Mouse (Mus musculus): ENCODE measurements around the gene Fig4. TPM values are rescaled to one million over a fixed set of nuclear protein-coding genes. Genes with fewer than 3 reads are reported as not detected.

Gene Fig4
- polyA plus RNA-seq, 1 experiment from 2014 or later: 19.6 TPM

GRCm38 (mm10) chr10:41233140-41233539 lies 69.9 kb downstream of the Fig4 start:
- H3K4me1 ChIP-seq (replicated peaks): no peaks in the 10 kb centered on the region
- no peak overlapping the region for H3K27ac ChIP-seq
- no peaks in the 10 kb centered on the region for H3K9me3 ChIP-seq
- H3K27me3 ChIP-seq (ENCODE audit: insufficient read depth, poor library complexity, severe bottlenecking): no peaks in the 10 kb centered on the region
- DNase-seq (ENCODE audit: low spot score): no peak
- 90% methylated on average over 6 of the region's 6 CpGs for WGBS
- H3K36me3 ChIP-seq: no peaks in the 10 kb centered on the region
- H3K4me3 ChIP-seq: no peak overlapping the region

DNA sequence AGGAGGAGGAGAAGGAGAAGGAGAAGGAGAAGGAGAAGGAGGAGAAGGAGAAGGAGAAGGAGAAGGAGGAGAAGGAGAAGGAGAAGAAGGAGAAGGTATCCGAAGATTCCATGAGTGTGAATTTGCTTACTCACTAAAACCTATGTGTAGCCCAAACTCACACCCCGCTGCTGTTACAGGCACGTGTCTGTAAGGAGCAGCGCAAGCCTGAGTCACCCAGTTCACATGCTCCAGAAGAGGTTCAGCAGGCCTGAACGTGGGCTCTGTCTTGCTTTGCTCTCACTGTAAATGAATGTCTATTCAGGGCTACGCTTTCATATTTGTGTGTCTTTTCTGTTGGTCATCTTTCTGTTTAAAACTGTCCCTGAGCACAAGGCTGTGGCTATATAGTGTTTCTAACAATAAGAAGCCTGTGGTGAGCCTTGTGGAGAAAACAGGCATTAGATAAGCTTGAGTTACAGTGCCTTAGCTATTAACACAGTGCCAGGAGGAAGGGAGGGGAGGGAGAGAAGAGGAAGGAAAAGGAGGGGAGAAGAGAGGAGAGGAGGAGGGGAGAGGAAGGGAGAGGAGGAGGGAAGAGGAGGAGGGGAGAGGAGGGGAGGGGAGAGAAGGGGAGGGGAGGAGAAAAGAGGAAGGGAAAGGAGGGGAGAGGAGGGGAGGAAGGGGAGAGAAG lies 71.8 kb downstream of the Fig4 start:
- H3K9me3 ChIP-seq: no peaks in the 10 kb centered on the region
- DNase-seq (ENCODE audit: low spot score): no peak
- no peaks in the 10 kb centered on the region for H3K27me3 ChIP-seq (ENCODE audit: insufficient read depth, poor library complexity, severe bottlenecking)
- no peaks in the 10 kb centered on the region for H3K36me3 ChIP-seq
- H3K4me1 ChIP-seq (replicated peaks): no peaks in the 10 kb centered on the region
- no peak overlapping the region for H3K27ac ChIP-seq
- H3K4me3 ChIP-seq: no peak overlapping the region
- 84% methylated on average over 6 of the region's 6 CpGs for WGBS

DNA sequence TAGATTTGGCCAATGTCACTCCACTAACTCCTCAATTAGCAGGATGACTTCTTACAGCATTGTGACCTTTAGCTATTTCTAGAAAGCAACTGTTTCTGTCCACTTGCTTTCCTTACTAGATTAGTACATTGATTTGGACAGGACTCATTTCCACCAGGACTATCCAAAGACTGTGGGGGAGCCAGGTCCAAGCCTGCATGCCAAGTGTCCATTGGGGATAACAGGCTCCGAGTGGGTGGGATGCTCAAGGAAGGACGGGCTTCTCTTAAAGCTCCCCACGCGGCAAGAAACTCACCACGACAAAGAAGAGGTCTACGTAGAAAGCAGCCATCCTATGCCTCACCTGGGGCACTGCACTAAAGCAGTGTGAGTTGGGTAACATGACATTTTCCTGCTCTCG lies 75.4 kb downstream of the Fig4 start:
- Histone ChIP-seq H3K27ac (no peak overlapping the region), H3K4me1 (replicated peaks) (no peaks in the 10 kb centered on the region), H3K9me3 (no peaks in the 10 kb centered on the region), H3K4me3 (no peak overlapping the region), H3K27me3 (ENCODE audit: insufficient read depth, poor library complexity, severe bottlenecking) (no peaks in the 10 kb centered on the region), H3K36me3 (0 out of 2 replicates have a peak, but pooled peaks cover 8% of the 10 kb centered on the region)
- 87% methylated on average over 7 of the region's 7 CpGs for WGBS
- DNase-seq (ENCODE audit: low spot score): no peak

- H3K9me3 ChIP-seq: no peaks in the 10 kb centered on the region
- no peaks in the 10 kb centered on the region for H3K4me1 ChIP-seq (replicated peaks)
- WGBS: 86% methylated on average over 4 of the region's 4 CpGs
- no peak overlapping the region for H3K27ac ChIP-seq
- 0 out of 2 replicates have a peak, but pooled peaks cover 9% of the 10 kb centered on the region for H3K36me3 ChIP-seq
- no peak for DNase-seq (ENCODE audit: low spot score)
- H3K4me3 ChIP-seq: no peak overlapping the region
- no peaks in the 10 kb centered on the region for H3K27me3 ChIP-seq (ENCODE audit: insufficient read depth, poor library complexity, severe bottlenecking)
Observed at GRCm38 (mm10) chr10:41223499-41223898, 79.6 kb downstream of the Fig4 start.

DNA sequence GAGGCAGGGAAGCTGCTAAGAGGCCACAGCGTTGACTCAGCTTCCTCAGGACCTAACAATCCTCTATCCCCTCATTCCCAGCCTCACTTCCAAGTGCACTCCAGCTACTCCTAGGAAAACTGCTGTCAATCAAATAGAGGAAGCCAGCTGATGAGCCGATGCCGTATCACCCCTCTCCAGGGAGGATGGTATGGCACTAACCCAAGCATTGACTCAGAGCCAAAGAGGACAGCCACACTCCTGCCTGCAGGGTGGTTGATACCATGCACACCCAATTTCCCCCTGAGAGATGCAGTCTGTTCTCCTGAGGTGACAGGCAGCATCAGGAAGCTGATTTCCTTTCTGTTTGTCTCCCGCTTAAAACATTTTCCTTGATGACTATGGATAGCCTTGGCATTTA lies 81.9 kb downstream of the Fig4 start:
- Histone ChIP-seq H3K4me3 (no peak overlapping the region), H3K36me3 (0 out of 2 replicates have a peak, but pooled peaks cover 9% of the 10 kb centered on the region), H3K27ac (no peak overlapping the region), H3K9me3 (no peaks in the 10 kb centered on the region), H3K4me1 (replicated peaks) (no peaks in the 10 kb centered on the region), H3K27me3 (ENCODE audit: insufficient read depth, poor library complexity, severe bottlenecking) (no peaks in the 10 kb centered on the region)
- DNase-seq (ENCODE audit: low spot score): no peak
- WGBS: 91% methylated on average over 4 of the region's 4 CpGs

DNA sequence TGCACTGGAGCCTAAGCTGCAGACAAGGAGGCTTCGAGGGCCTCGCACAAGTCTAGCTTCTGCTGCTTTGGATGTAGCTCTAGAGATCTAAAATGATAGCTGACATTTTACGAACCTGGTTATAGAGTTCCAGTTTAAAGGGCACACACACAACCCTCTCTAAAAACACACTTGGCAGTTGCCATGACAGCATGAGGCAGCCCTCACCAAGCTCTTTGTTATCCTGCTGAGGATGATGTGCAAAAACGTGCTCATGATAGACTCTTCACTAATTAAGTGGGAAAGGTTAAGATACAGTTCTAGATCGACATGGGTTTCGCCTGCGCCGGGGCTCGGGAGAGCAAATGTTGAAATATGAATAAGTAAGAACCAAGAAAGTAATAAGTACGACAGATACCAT lies 84.2 kb downstream of the Fig4 start:
- H3K27me3 ChIP-seq (ENCODE audit: insufficient read depth, poor library complexity, severe bottlenecking): no peaks in the 10 kb centered on the region
- DNase-seq (ENCODE audit: low spot score): no peak
- H3K9me3 ChIP-seq: no peaks in the 10 kb centered on the region
- no peak overlapping the region for H3K4me3 ChIP-seq
- no peak overlapping the region for H3K27ac ChIP-seq
- 0 out of 2 replicates have a peak, but pooled peaks cover 9% of the 10 kb centered on the region for H3K36me3 ChIP-seq
- no peaks in the 10 kb centered on the region for H3K4me1 ChIP-seq (replicated peaks)
- 85% methylated on average over 10 of the region's 10 CpGs for WGBS

- Histone ChIP-seq H3K27me3 (ENCODE audit: insufficient read depth, poor library complexity, severe bottlenecking) (no peaks in the 10 kb centered on the region), H3K36me3 (no peaks in the 10 kb centered on the region), H3K27ac (no peak overlapping the region), H3K4me1 (replicated peaks) (peaks cover 11% of the 10 kb centered on the region; the same call in 1 of the 2 replicates), H3K4me3 (no peak overlapping the region), H3K9me3 (no peaks in the 10 kb centered on the region)
- no peak for DNase-seq (ENCODE audit: low spot score)
- 89% methylated on average over 3 of the region's 3 CpGs for WGBS
Observed at GRCm38 (mm10) chr10:41214083-41214482, 89.0 kb downstream of the Fig4 start.

GRCm38 (mm10) chr10:41209538-41209937 lies 93.5 kb downstream of the Fig4 start:
- no peaks in the 10 kb centered on the region for H3K9me3 ChIP-seq
- H3K4me1 ChIP-seq (replicated peaks): peaks cover 11% of the 10 kb centered on the region; the same call in 1 of the 2 replicates
- H3K27me3 ChIP-seq (ENCODE audit: insufficient read depth, poor library complexity, severe bottlenecking): no peaks in the 10 kb centered on the region
- WGBS: 82% methylated on average over 4 of the region's 4 CpGs
- no peak overlapping the region; the same call in 1 of the 2 replicates for H3K27ac ChIP-seq
- no peak for DNase-seq (ENCODE audit: low spot score)
- H3K4me3 ChIP-seq: no peak overlapping the region
- H3K36me3 ChIP-seq: no peaks in the 10 kb centered on the region

- WGBS: 88% methylated on average over 6 of the region's 6 CpGs
- no peak for DNase-seq (ENCODE audit: low spot score)
- Histone ChIP-seq H3K27ac (no peak overlapping the region), H3K36me3 (no peaks in the 10 kb centered on the region), H3K4me3 (no peak overlapping the region), H3K27me3 (ENCODE audit: insufficient read depth, poor library complexity, severe bottlenecking) (no peaks in the 10 kb centered on the region), H3K4me1 (replicated peaks) (peaks cover 15% of the 10 kb centered on the region; the same call in 1 of the 2 replicates), H3K9me3 (no peaks in the 10 kb centered on the region)
Observed at GRCm38 (mm10) chr10:41208860-41209377, 94.1 kb downstream of the Fig4 start.

- H3K4me1 ChIP-seq (replicated peaks): 0 out of 2 replicates have a peak, but pooled peaks cover 9% of the 10 kb centered on the region
- H3K36me3 ChIP-seq: no peaks in the 10 kb centered on the region
- H3K27ac ChIP-seq: no peak overlapping the region
- no peaks in the 10 kb centered on the region for H3K27me3 ChIP-seq (ENCODE audit: insufficient read depth, poor library complexity, severe bottlenecking)
- no peak overlapping the region for H3K4me3 ChIP-seq
- no peaks in the 10 kb centered on the region for H3K9me3 ChIP-seq
- WGBS: 80% methylated on average over 2 of the region's 2 CpGs
- DNase-seq (ENCODE audit: low spot score): no peak
Observed at GRCm38 (mm10) chr10:41205647-41206046, 97.4 kb downstream of the Fig4 start.

DNA sequence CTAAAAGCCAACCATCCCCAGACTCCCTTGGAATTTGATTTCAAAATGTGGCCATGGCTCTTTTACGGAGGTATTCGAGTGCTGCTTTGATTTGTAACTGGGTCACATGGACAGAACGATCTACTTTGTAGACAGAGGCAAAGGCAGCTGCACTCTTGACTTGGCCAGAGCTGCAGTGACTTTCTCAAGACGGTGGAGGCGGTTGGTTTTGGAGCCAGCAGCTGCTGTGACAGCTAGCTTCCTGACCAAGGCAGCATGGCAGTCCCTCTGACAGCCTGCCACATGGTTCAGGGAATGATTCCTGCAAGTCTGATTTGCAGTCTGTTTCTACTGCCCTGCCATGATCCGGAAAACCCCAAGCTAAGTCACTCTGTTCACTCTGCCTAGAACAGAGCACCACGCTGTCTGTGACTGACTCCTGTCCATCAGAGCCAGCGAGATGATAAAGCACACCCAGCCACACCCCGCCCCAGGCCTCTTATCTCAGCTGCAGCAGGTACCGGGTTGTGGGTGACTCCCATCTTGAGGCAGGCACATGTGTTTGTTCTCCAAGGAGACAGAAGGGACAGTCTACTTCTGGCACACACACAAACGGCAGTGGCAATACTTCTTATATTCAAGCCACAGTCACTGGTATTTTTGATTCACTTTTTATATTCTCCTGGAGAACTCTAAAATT lies 98.3 kb downstream of the Fig4 start:
- H3K27ac ChIP-seq: peak overlapping the region; percentile 47; the same call in 1 of the 2 replicates
- no peaks in the 10 kb centered on the region for H3K36me3 ChIP-seq
- DNase-seq (ENCODE audit: low spot score): no peak
- H3K27me3 ChIP-seq (ENCODE audit: insufficient read depth, poor library complexity, severe bottlenecking): no peaks in the 10 kb centered on the region
- H3K4me1 ChIP-seq (replicated peaks): 0 out of 2 replicates have a peak, but pooled peaks cover 5% of the 10 kb centered on the region
- 82% methylated on average over 11 of the region's 11 CpGs for WGBS
- H3K9me3 ChIP-seq: no peaks in the 10 kb centered on the region
- H3K4me3 ChIP-seq: no peak overlapping the region

GRCm38 (mm10) chr10:41204191-41204590 lies 98.9 kb downstream of the Fig4 start:
- no peak for DNase-seq (ENCODE audit: low spot score)
- WGBS: 55% methylated on average over 5 of the region's 5 CpGs
- Histone ChIP-seq H3K4me1 (replicated peaks) (0 out of 2 replicates have a peak, but pooled peaks cover 3% of the 10 kb centered on the region), H3K9me3 (no peaks in the 10 kb centered on the region), H3K4me3 (no peak overlapping the region), H3K36me3 (no peaks in the 10 kb centered on the region), H3K27me3 (ENCODE audit: insufficient read depth, poor library complexity, severe bottlenecking) (no peaks in the 10 kb centered on the region), H3K27ac (peak overlapping the region; percentile 56; the same call in 1 of the 2 replicates)

DNA sequence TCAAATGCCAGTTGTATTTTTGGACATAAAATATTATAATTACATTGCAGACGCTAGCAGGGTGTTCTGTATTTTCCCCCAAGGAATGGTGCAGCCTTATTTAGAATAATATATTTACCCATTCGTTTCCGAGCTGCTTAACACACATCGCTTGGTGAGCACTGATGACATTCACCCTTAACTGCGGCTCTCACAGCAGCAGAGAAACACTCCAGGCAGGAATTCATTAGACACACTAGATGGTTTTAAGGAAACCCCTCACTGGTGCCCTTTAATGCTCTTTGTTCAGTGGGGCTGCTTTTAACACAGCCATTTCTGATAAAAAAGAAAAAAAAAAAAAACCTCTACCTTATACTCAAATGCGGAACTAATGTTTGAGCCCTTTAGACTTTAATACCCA lies 104.3 kb downstream of the Fig4 start:
- no peaks in the 10 kb centered on the region for H3K36me3 ChIP-seq
- no peak overlapping the region for H3K4me3 ChIP-seq
- 67% methylated on average over 6 of the region's 6 CpGs for WGBS
- H3K4me1 ChIP-seq (replicated peaks): no peaks in the 10 kb centered on the region
- H3K27ac ChIP-seq: no peak overlapping the region
- no peaks in the 10 kb centered on the region for H3K9me3 ChIP-seq
- no peaks in the 10 kb centered on the region for H3K27me3 ChIP-seq (ENCODE audit: insufficient read depth, poor library complexity, severe bottlenecking)
- DNase-seq (ENCODE audit: low spot score): no peak

Data from hindbrain, embryonic 10.5 days (tissue).